Mouse (Mus musculus): ENCODE measurements at regions not wholly inside any gene's neighbourhood (a gene's known extent, or its start where the extent isn't known, plus 50 kb on each side); places are given as distances from the start of the nearest gene placed in this dataset.
A peak's percentile ranks its signal among the peaks of the same experiment; 100 is the strongest.

DNA sequence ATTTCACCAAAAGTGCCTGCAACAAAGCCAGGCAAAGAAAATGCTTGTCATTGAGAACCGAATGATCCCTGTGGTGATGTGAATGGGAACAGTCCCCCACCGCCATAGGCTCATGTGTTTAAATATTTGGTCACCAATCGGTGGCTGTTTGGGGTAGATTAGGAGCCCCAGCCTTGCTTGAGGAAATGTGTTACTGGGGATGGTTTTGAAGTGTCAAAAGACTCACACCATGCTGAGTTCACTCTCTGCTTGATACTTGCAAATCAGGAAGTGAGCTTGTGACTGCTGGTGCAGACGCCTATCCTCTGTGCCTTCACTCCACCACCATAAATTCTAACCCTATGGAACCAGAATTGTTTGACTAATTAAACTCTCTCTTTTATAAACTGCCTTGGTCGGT is 305.1 kb upstream of the Map3k7 start:
- Histone ChIP-seq H3K36me3 (replicated peaks) (no peaks in the 10 kb centered on the region), H3K4me3 (replicated peaks) (no peak overlapping the region), H3K27me3 (no peaks in the 10 kb centered on the region), H3K9ac (no peak overlapping the region), H3K4me1 (0 out of 2 replicates have a peak, but pooled peaks cover 2% of the 10 kb centered on the region), H3K4me2 (no peak overlapping the region), H3K27ac (no peak overlapping the region), H3K9me3 (no peaks in the 10 kb centered on the region)
- no peak for ATAC-seq (ENCODE audit: low FRiP score)
- 63% methylated on average over 5 of the region's 5 CpGs for WGBS

DNA sequence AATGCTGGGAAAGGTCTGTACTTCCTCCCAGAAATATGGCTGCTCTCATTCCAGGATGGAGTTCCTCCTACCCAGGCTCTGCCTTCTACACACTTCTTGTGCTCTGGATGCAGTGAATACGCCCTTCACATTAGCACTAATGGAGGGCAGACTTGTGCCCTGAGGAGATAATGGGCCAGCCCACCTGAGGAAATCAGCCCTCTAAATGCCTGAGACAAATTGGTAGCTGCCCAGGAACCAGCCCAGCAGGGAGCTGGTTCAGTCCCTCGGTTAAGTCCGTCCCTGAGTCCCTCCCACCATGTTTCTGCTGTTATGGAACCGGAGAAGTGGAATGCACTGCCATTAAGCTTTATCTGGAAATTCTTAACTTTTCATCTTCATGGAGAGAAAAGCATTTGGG is 303.0 kb upstream of the Map3k7 start:
- Histone ChIP-seq H3K4me3 (replicated peaks) (no peak overlapping the region), H3K36me3 (replicated peaks) (no peaks in the 10 kb centered on the region), H3K4me1 (0 out of 2 replicates have a peak, but pooled peaks cover 2% of the 10 kb centered on the region), H3K27me3 (no peaks in the 10 kb centered on the region), H3K4me2 (no peak overlapping the region), H3K9ac (no peak overlapping the region), H3K27ac (no peak overlapping the region), H3K9me3 (no peaks in the 10 kb centered on the region)
- 30% methylated on average over 4 of the region's 4 CpGs for WGBS
- ATAC-seq (ENCODE audit: low FRiP score) = no peak

DNA sequence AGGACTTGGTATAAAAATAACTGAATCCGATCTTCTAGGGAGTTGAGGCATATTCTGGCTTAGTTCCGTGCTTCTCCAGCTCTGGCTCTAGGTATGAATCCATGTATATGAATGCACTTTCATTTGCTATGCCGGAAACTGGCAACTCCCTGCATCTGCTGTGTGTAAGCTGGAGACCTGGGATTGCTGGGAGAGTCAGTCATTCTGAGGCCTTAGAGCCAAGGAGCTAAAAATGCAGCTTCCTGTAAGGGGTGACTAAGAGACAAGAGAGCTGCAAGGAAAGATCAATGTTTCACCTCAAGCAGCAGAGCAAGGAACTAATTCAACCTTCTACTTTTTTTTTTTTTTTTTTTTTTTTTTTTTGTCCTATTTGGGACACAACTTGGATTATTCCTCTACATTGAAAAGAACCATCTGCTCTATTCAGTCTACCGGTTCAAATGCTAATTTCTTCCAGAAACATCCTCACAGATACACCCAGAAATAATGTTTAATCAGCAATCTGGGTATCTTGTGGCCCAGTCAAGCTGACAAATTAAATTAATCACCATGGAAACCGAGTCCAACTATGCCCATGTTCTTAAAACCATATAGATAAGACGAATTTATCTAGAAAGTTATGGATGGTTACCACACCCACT is 292.2 kb upstream of the Map3k7 start:
- no peaks in the 10 kb centered on the region for H3K9me3 ChIP-seq
- no peak overlapping the region for H3K9ac ChIP-seq
- H3K36me3 ChIP-seq (replicated peaks) = no peaks in the 10 kb centered on the region
- H3K4me3 ChIP-seq (replicated peaks) = no peak overlapping the region
- no peaks in the 10 kb centered on the region for H3K27me3 ChIP-seq
- peaks cover 11% of the 10 kb centered on the region for H3K4me1 ChIP-seq
- WGBS = 51% methylated on average over 6 of the region's 6 CpGs
- peak; percentile 83; the same call in 1 of the 2 replicates for ATAC-seq (ENCODE audit: low FRiP score)
- no peak overlapping the region for H3K4me2 ChIP-seq
- peak overlapping the region; percentile 74 for H3K27ac ChIP-seq

DNA sequence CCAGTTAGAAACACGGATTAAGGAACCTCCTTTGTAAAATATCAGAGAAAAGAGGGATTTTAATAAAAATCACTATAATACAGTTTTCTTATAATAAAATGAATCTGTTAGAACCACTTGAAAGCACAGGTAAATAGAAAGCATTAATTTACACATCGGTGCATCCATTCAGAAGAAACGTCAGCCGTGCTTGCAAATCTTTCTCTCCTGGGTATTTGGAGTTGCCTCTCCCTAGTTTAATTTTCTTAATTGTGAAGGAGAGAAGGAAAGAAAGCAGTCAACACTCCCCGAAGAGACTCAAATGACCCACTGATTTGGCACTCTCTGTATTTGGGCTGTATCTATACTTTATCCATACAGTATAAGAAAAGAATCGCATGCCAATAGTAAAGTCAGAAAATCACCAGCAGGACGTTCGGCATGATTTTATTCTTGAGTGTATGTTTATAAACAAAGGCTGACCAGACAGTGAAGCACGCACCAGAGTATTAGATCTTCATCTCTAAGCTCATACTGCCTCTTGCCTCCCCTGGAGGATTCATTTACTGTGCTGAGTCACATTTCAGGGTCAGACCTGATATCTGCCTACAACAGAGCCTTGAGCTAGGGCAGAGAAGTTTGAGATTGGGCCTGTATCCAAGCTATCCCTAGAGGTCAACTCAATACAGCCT is 291.6 kb upstream of the Map3k7 start:
- no peaks in the 10 kb centered on the region for H3K27me3 ChIP-seq
- peaks cover 11% of the 10 kb centered on the region for H3K4me1 ChIP-seq
- no peaks in the 10 kb centered on the region for H3K9me3 ChIP-seq
- peak; percentile 37; the same call in 1 of the 2 replicates for ATAC-seq (ENCODE audit: low FRiP score)
- peak overlapping the region; percentile 66; the same call in 1 of the 2 replicates for H3K27ac ChIP-seq
- no peaks in the 10 kb centered on the region for H3K36me3 ChIP-seq (replicated peaks)
- WGBS = 47% methylated on average over 9 of the region's 9 CpGs
- H3K9ac ChIP-seq = no peak overlapping the region
- no peak overlapping the region for H3K4me2 ChIP-seq
- no peak overlapping the region for H3K4me3 ChIP-seq (replicated peaks)

DNA sequence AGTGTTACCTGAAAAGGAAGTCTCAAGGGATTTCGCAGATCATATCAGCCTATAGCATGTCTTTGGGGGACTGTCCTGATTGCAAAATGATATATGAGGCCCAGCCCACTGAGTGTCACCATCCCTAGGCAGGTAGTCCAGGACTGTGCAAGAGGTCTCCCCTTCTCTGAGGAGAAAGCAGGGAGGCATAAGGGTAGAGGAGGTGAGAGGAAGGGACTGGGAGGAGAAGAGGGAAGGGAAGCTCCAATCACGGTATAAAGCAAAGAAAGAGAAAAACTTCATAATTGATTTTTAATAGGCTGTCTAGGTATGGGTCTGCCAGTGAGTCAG is 291.1 kb upstream of the Map3k7 start:
- Histone ChIP-seq H3K4me3 (replicated peaks) (no peak overlapping the region), H3K27ac (peak overlapping the region; percentile 66; the same call in 1 of the 2 replicates), H3K4me2 (no peak overlapping the region), H3K9ac (no peak overlapping the region), H3K27me3 (no peaks in the 10 kb centered on the region), H3K4me1 (peaks cover 11% of the 10 kb centered on the region), H3K9me3 (no peaks in the 10 kb centered on the region), H3K36me3 (replicated peaks) (no peaks in the 10 kb centered on the region)
- 85% methylated on average over 2 of the region's 2 CpGs for WGBS
- 0 out of 2 replicates have a peak, but pooled peaks have one; percentile 27 for ATAC-seq (ENCODE audit: low FRiP score)

DNA sequence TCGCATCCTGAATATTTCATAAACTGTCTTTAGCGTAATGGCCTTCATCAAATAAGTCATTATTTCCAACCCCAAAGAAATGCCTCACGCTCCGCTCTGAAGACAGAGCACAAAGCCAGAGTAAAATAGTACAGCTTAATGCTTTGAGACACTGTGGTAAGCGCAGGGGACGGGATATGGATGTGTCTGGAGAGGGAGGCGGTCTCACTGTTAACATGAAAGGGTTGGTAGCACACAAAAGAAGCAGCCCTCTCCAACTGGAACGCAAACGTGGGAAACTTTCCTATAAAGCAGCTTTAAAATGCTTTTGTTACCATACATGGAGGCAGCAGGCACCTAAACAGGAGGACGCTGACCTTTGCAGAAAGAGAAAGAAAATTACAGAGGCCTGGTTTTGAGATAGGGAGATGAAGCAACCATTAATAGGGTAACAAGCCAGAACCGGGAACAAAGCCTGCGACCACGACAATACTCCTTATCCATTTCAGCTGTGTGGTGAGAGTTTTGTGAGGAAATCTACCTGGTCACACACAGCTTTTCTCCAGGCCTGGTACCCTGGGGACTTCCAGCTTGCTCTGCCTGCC is 284.8 kb upstream of the Map3k7 start:
- Histone ChIP-seq H3K9me3 (no peaks in the 10 kb centered on the region), H3K4me1 (peaks cover 9% of the 10 kb centered on the region; the same call in 1 of the 2 replicates), H3K27ac (0 out of 2 replicates have a peak overlapping the region, but pooled peaks have one; percentile 50), H3K9ac (no peak overlapping the region), H3K27me3 (no peaks in the 10 kb centered on the region), H3K4me3 (replicated peaks) (no peak overlapping the region), H3K36me3 (replicated peaks) (no peaks in the 10 kb centered on the region), H3K4me2 (no peak overlapping the region)
- peak; percentile 33; the same call in 1 of the 2 replicates for ATAC-seq (ENCODE audit: low FRiP score)
- WGBS = 31% methylated on average over 13 of the region's 13 CpGs

DNA sequence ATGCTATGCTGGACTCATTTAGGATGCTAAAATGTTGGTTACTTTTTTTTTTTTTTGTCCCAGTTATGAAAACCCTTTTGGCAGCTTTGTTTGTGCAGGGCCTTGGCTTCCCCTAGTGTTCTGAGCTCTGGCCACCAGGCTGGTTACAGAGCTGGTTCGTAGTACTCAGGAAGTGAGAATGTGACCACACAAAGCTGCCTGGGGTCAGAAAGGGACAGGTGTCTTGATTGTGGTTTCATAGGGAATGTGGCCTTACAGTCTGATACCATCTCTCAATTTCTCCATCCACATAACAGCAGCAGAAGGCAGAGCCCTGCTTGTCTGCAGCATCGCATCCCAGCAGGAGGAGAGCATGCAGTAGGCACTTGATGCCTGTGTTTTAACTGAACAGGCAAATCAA is 282.9 kb upstream of the Map3k7 start:
- Histone ChIP-seq H3K4me3 (replicated peaks) (no peak overlapping the region), H3K4me2 (no peak overlapping the region), H3K9me3 (no peaks in the 10 kb centered on the region), H3K27ac (no peak overlapping the region), H3K36me3 (replicated peaks) (no peaks in the 10 kb centered on the region), H3K4me1 (peaks cover 9% of the 10 kb centered on the region; the same call in 1 of the 2 replicates), H3K9ac (no peak overlapping the region), H3K27me3 (no peaks in the 10 kb centered on the region)
- no peak for ATAC-seq (ENCODE audit: low FRiP score)
- WGBS = 88% methylated on average over 2 of the region's 2 CpGs

DNA sequence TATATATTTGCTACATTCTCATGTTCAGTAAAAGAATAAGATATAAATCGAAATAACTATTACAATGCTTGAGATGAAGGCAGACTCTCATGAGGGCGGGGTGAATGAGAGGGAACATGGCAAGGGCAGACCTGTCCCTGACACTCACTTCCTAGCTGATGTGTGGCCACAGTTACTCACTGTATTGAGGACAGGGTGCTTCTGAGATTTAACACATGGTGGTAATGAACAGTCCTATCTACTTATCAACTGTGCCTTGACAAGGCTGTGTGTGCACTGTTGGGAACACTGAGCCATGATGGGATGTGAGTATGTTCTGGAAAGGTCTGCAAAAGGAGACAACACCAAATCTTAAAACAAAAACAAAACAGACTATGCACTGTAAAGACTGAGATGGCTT is 274.8 kb upstream of the Map3k7 start:
- Histone ChIP-seq H3K9ac (no peak overlapping the region), H3K9me3 (no peaks in the 10 kb centered on the region), H3K27me3 (no peaks in the 10 kb centered on the region), H3K36me3 (replicated peaks) (no peaks in the 10 kb centered on the region), H3K27ac (no peak overlapping the region), H3K4me3 (replicated peaks) (no peak overlapping the region), H3K4me2 (no peak overlapping the region), H3K4me1 (no peaks in the 10 kb centered on the region)
- 91% methylated on average over 2 of the region's 2 CpGs for WGBS
- ATAC-seq (ENCODE audit: low FRiP score) = no peak

DNA sequence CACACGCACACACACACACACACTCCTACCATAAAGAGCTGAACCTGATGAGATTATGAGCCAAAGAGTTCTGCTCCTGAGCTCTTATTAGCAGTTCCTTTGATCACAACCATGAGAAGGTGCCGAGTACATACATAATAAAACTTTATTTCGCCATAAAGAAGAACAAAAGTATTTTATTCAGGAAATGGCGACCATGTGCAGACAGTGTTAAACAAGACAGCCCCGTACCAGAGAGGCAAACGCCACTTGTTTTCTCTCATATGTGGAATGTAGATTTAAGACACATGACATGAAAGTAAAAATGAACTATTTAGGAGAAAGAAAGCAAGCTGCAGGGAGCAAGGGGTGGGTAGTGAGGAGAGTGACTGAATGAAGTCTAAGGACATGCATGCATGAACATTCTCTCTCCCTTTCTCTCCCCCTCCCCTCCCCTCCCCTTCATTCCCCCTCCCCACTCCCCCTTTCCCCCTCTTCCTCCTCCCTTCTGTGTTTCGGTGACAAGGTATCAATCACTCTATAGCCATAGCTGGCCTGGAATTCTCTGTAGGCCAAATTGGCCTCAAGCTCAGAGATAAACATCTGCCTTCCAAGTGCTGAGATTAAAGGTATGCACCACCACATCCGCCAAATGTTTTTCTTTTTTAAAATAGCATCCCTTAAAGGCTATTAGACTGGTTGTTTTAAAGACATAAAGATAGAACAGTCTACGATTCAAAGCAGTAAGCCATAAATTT is 266.0 kb upstream of the Map3k7 start:
- Histone ChIP-seq H3K9me3 (no peaks in the 10 kb centered on the region), H3K36me3 (replicated peaks) (no peaks in the 10 kb centered on the region), H3K4me1 (no peaks in the 10 kb centered on the region), H3K27me3 (no peaks in the 10 kb centered on the region), H3K9ac (no peak overlapping the region), H3K27ac (no peak overlapping the region), H3K4me3 (replicated peaks) (no peak overlapping the region), H3K4me2 (no peak overlapping the region)
- no peak for ATAC-seq (ENCODE audit: low FRiP score)
- 79% methylated on average over 9 of the region's 9 CpGs for WGBS

DNA sequence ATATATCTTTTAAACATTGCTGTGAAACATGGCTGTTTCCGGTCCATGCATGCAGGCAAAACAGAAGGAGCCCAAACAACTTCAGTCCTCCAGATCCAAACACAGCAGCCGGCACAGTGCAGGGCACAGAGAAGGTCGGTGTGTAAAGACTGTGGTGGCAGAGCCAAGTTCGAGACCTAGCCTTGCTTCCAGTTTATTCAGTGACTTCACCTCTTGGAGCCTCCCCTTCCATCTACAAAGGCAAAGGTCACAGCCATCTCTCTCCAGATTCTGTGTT is 265.5 kb upstream of the Map3k7 start:
- H3K9me3 ChIP-seq = no peaks in the 10 kb centered on the region
- 90% methylated on average over 4 of the region's 4 CpGs for WGBS
- H3K4me3 ChIP-seq (replicated peaks) = no peak overlapping the region
- no peaks in the 10 kb centered on the region for H3K27me3 ChIP-seq
- no peak overlapping the region for H3K9ac ChIP-seq
- no peak overlapping the region for H3K27ac ChIP-seq
- no peaks in the 10 kb centered on the region for H3K36me3 ChIP-seq (replicated peaks)
- no peaks in the 10 kb centered on the region for H3K4me1 ChIP-seq
- H3K4me2 ChIP-seq = no peak overlapping the region
- no peak for ATAC-seq (ENCODE audit: low FRiP score)

DNA sequence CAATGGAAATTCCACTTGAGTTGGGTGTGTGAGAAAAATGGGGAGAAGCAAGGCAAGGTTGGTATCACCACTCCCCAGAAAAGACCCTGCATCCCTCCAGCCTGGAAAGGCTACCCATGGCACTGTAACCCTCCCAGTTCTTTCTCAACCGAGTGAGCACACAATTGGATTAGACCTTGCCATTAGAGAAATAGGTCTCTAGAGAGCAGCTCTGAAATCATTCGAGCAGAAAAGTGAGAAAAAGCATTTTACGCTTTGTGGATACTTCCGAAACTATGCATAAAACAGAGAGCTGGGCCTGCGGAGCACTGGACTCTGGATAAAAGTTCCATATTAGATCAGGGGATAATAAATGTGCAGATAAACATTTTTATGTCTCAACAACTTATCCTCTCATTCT is 264.6 kb upstream of the Map3k7 start:
- WGBS = 52% methylated on average over 5 of the region's 5 CpGs
- Histone ChIP-seq H3K9me3 (no peaks in the 10 kb centered on the region), H3K36me3 (replicated peaks) (no peaks in the 10 kb centered on the region), H3K4me1 (no peaks in the 10 kb centered on the region), H3K4me3 (replicated peaks) (no peak overlapping the region), H3K4me2 (no peak overlapping the region), H3K27me3 (no peaks in the 10 kb centered on the region), H3K9ac (no peak overlapping the region), H3K27ac (no peak overlapping the region)
- ATAC-seq (ENCODE audit: low FRiP score) = no peak

DNA sequence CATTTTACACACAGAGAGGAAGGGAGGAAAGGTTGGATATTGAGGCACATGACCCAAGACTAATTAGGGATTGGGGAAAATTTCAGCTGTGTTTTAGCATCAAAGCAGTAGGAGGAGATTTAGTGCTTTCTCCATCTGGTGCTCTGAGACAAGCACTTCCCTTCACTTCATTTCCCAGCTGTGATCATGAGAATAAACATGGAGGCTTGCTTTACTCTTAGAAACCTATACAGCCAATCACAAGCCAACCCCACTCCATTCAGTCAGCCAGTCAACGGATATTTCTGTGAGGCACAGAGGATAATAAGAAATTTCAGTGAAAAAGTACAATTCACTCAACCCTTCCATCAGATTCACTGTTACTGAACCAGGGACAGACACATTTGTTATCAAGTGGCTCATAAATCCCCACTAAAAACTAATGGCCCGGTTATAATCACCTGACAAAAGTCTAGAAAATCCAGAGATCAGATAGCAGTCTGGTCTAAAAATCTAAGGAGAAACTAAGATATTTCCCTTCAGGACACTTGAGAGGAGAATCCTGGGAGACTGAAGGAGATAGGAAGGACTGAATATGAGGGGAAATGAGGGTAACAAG is 249.7 kb upstream of the Map3k7 start:
- no peak overlapping the region for H3K4me3 ChIP-seq (replicated peaks)
- 88% methylated on average over 2 of the region's 2 CpGs for WGBS
- H3K9me3 ChIP-seq = no peaks in the 10 kb centered on the region
- H3K9ac ChIP-seq = no peak overlapping the region
- H3K4me2 ChIP-seq = no peak overlapping the region
- no peak overlapping the region for H3K27ac ChIP-seq
- no peaks in the 10 kb centered on the region for H3K4me1 ChIP-seq
- ATAC-seq (ENCODE audit: low FRiP score) = no peak
- H3K36me3 ChIP-seq (replicated peaks) = no peaks in the 10 kb centered on the region
- H3K27me3 ChIP-seq = no peaks in the 10 kb centered on the region
